Mouse (Mus musculus): Measurements from ENCODE around the gene Llph. TPM values are rescaled to one million over a fixed set of nuclear protein-coding genes. Genes with fewer than 3 reads are reported as not detected.

Llph gene
- polyA plus RNA-seq, 1 experiment, result 28.3 TPM

DNA sequence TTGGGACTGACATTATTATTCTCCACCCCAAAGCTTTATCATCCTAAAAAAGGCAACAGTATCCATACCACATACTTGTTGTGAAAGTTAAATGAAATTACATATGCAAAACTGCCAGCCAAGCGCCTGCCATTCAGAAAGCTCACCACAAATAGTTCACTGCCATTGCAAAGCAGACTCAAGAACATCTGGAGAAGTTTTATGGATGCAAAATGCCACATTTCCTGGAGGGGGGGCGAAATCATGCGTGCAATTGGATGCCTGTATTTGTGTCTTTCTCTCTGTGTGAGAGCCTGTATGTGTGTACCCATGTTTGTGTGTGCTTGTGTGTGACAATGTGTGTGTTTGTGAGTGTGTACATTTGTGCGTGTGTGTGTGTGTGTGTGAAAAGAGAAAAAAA is 24.9 kb downstream of the Llph start:
- H3K4me3 ChIP-seq, result no peak overlapping the region
- peaks cover 4% of the 10 kb centered on the region for H3K27me3 ChIP-seq (ENCODE audit: control insufficient read depth, insufficient read depth, insufficient read length)
- TF ChIP-seq MAX (IDR thresholded peaks at IDR 0.05; ENCODE audit: low read depth) (no peak), TCF3 (IDR thresholded peaks at IDR 0.05; ENCODE audit: insufficient read length, low read depth) (no peak)
- H3K79me2 ChIP-seq (ENCODE audit: control insufficient read depth, insufficient read depth), result no peaks in the 10 kb centered on the region
- no peaks in the 10 kb centered on the region for H3K36me3 ChIP-seq (ENCODE audit: control insufficient read depth, insufficient read depth)
- no peak overlapping the region for H3ac ChIP-seq (ENCODE audit: control insufficient read depth, insufficient read length)
- no peak overlapping the region for H3K4me2 ChIP-seq (ENCODE audit: low read depth)

DNA sequence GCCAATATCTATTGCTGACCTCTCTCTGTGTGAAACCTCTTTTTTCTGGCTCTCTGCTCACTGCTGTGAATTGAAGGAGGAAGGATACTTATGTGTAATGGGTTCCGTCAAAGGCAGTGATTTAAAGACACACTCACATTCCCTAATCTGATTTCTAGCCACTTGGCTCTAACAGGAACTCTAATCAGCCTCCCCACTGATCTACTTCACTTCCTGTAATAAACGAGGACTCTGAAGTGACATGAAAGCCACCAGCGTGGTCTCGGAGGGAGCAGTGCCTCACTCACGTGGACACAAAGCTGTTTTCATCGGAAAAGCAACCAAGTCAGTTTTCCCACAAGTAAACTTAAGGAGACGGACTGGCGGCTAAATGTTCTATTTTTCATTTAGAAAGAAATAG is 25.9 kb downstream of the Llph start:
- H3K4me2 ChIP-seq (ENCODE audit: low read depth), result no peak overlapping the region

DNA sequence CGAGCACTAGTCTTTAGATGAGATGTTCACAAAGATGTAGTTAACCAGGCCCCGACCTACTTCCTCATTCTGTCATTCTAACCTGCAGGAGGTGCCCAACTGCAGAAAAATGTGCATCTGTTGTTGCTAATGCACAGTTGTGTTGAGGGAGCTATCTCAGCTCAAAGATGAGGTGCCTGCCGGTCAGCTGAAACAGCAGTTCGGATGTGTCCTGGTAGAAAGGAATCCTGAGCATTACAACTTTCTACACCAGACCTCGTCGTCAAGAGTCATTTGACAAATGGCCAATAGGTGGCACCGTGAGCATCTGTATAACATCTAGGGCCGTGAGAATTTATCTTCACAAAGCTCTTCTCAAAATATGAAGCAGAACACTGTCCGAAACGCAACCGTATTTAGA is 30.4 kb downstream of the Llph start:
- Histone ChIP-seq H3K36me3 (ENCODE audit: control insufficient read depth, insufficient read depth) (no peaks in the 10 kb centered on the region), H3K4me2 (ENCODE audit: low read depth) (no peak overlapping the region), H3K27me3 (ENCODE audit: control insufficient read depth, insufficient read depth, insufficient read length) (no peaks in the 10 kb centered on the region), H3ac (ENCODE audit: control insufficient read depth, insufficient read length) (no peak overlapping the region), H3K79me2 (ENCODE audit: control insufficient read depth, insufficient read depth) (no peaks in the 10 kb centered on the region), H3K4me3 (no peak overlapping the region)
- TF ChIP-seq REST (IDR thresholded peaks at IDR 0.05; ENCODE audit: insufficient read depth, insufficient read length) (no peak), E2F4 (IDR thresholded peaks at IDR 0.05; ENCODE audit: insufficient read depth) (no peak), SRF (IDR thresholded peaks at IDR 0.05; ENCODE audit: control insufficient read depth, insufficient read length, low read depth) (no peak), USF1 (IDR thresholded peaks at IDR 0.05; ENCODE audit: low read depth) (no peak), TCF12 (IDR thresholded peaks at IDR 0.05; ENCODE audit: insufficient read depth, poor library complexity, severe bottlenecking) (no peak), POLR2AphosphoS2 (IDR thresholded peaks at IDR 0.05; ENCODE audit: insufficient read length, low read depth) (no peak), MAX (IDR thresholded peaks at IDR 0.05; ENCODE audit: low read depth) (no peak), MYOG (IDR thresholded peaks at IDR 0.05; ENCODE audit: control insufficient read depth in 1 of 3, insufficient read depth in 1 of 3, insufficient read length in 2 of 3, low read depth in 2 of 3) (no peak)

More for the DNA sequence above, 25.9 kb downstream of the Llph start:
- TF ChIP-seq CEBPB (IDR thresholded peaks at IDR 0.05; ENCODE audit: insufficient read depth, poor library complexity, severe bottlenecking) (no peak), TCF12 (IDR thresholded peaks at IDR 0.05; ENCODE audit: insufficient read depth, poor library complexity, severe bottlenecking) (no peak), REST (IDR thresholded peaks at IDR 0.05; ENCODE audit: insufficient read depth, insufficient read length) (no peak), MYOD1 (IDR thresholded peaks at IDR 0.05; ENCODE audit: control insufficient read depth in 1 of 3, insufficient read length in 2 of 3, low read depth in 2 of 3) (no peak), USF1 (IDR thresholded peaks at IDR 0.05; ENCODE audit: low read depth) (no peak), POLR2A (IDR thresholded peaks at IDR 0.05; ENCODE audit: insufficient read length, low read depth) (no peak), SRF (IDR thresholded peaks at IDR 0.05; ENCODE audit: control insufficient read depth, insufficient read length, low read depth) (no peak), MAX (IDR thresholded peaks at IDR 0.05; ENCODE audit: low read depth) (no peak), E2F4 (IDR thresholded peaks at IDR 0.05; ENCODE audit: insufficient read depth) (no peak), POLR2AphosphoS2 (IDR thresholded peaks at IDR 0.05; ENCODE audit: insufficient read length, low read depth) (no peak), MYOG (IDR thresholded peaks at IDR 0.05; ENCODE audit: control insufficient read depth in 1 of 3, insufficient read depth in 1 of 3, insufficient read length in 2 of 3, low read depth in 2 of 3) (no peak), TCF3 (IDR thresholded peaks at IDR 0.05; ENCODE audit: insufficient read length, low read depth) (no peak)
- Histone ChIP-seq H3K36me3 (ENCODE audit: control insufficient read depth, insufficient read depth) (no peaks in the 10 kb centered on the region), H3K4me3 (no peak overlapping the region), H3K79me2 (ENCODE audit: control insufficient read depth, insufficient read depth) (no peaks in the 10 kb centered on the region), H3K27me3 (ENCODE audit: control insufficient read depth, insufficient read depth, insufficient read length) (no peaks in the 10 kb centered on the region), H3ac (ENCODE audit: control insufficient read depth, insufficient read length) (no peak overlapping the region)

DNA sequence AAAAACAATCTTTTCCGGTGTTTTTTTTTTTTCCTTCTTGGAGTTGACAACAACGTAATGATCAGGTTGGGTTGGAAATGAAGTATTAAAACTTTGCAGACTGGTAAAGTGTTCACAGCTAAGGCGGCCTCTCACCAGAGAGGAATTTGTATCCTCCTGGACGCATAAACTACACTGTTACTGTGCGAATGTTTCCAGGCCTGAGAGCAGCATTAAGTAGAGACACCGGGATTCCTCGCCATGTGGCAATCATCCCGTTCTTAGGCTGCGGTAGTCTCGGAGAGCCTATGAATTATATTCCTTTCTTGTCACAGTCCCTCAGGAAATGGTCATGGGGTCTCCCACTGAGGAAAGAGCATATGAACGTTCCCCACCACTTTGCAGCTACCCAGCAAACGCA is 40.9 kb downstream of the Llph start:
- Histone ChIP-seq H3K27me3 (ENCODE audit: control insufficient read depth, insufficient read depth, insufficient read length) (no peaks in the 10 kb centered on the region), H3K79me2 (ENCODE audit: control insufficient read depth, insufficient read depth) (no peaks in the 10 kb centered on the region), H3K4me2 (ENCODE audit: low read depth) (no peak overlapping the region), H3ac (ENCODE audit: control insufficient read depth, insufficient read length) (no peak overlapping the region), H3K4me3 (no peak overlapping the region), H3K36me3 (ENCODE audit: control insufficient read depth, insufficient read depth) (no peaks in the 10 kb centered on the region)
- no peak for TF ChIP-seq TCF12 (IDR thresholded peaks at IDR 0.05; ENCODE audit: insufficient read depth, poor library complexity, severe bottlenecking)
- no peak for TF ChIP-seq TCF3 (IDR thresholded peaks at IDR 0.05; ENCODE audit: insufficient read length, low read depth)
- TF ChIP-seq MAX (IDR thresholded peaks at IDR 0.05; ENCODE audit: low read depth), result no peak
- no peak for TF ChIP-seq REST (IDR thresholded peaks at IDR 0.05; ENCODE audit: insufficient read depth, insufficient read length)
- no peak for TF ChIP-seq POLR2AphosphoS2 (IDR thresholded peaks at IDR 0.05; ENCODE audit: insufficient read length, low read depth)
- no peak for TF ChIP-seq MYOD1 (IDR thresholded peaks at IDR 0.05; ENCODE audit: control insufficient read depth in 1 of 3, insufficient read length in 2 of 3, low read depth in 2 of 3)
- no peak for TF ChIP-seq E2F4 (IDR thresholded peaks at IDR 0.05; ENCODE audit: insufficient read depth)
- TF ChIP-seq MYOG (IDR thresholded peaks at IDR 0.05; ENCODE audit: control insufficient read depth in 1 of 3, insufficient read depth in 1 of 3, insufficient read length in 2 of 3, low read depth in 2 of 3), result no peak
- no peak for TF ChIP-seq SRF (IDR thresholded peaks at IDR 0.05; ENCODE audit: control insufficient read depth, insufficient read length, low read depth)
- no peak for TF ChIP-seq USF1 (IDR thresholded peaks at IDR 0.05; ENCODE audit: low read depth)
- TF ChIP-seq CEBPB (IDR thresholded peaks at IDR 0.05; ENCODE audit: insufficient read depth, poor library complexity, severe bottlenecking), result no peak
- no peak for TF ChIP-seq POLR2A (IDR thresholded peaks at IDR 0.05; ENCODE audit: insufficient read length, low read depth)

DNA sequence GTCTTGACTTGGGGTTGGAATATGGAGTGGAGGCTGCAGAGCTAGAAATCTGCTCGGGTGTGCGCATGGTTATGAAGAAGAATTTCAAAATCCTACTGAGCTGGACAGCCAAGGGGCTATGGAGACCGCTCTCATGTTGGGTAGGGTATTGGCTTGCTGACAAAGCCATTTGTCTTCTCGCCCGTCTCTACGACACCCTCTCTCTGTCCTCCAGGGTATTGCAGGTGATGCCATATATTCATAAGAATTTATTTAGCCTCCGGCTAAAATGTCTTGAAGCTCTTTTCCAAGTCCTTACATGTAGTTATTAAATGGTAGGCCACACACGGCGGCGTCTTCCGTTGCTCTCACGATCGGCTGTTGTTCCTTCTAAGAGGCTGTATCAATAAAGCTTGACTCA is 43.1 kb downstream of the Llph start:
- Histone ChIP-seq H3K36me3 (ENCODE audit: control insufficient read depth, insufficient read depth) (no peaks in the 10 kb centered on the region), H3ac (ENCODE audit: control insufficient read depth, insufficient read length) (no peak overlapping the region), H3K27me3 (ENCODE audit: control insufficient read depth, insufficient read depth, insufficient read length) (no peaks in the 10 kb centered on the region), H3K79me2 (ENCODE audit: control insufficient read depth, insufficient read depth) (no peaks in the 10 kb centered on the region), H3K4me2 (ENCODE audit: low read depth) (no peak overlapping the region), H3K4me3 (no peak overlapping the region)
- TF ChIP-seq MYOD1 (IDR thresholded peaks at IDR 0.05; ENCODE audit: control insufficient read depth in 1 of 3, insufficient read length in 2 of 3, low read depth in 2 of 3) (no peak), MYOG (IDR thresholded peaks at IDR 0.05; ENCODE audit: control insufficient read depth in 1 of 3, insufficient read depth in 1 of 3, insufficient read length in 2 of 3, low read depth in 2 of 3) (no peak), SRF (IDR thresholded peaks at IDR 0.05; ENCODE audit: control insufficient read depth, insufficient read length, low read depth) (no peak), POLR2A (IDR thresholded peaks at IDR 0.05; ENCODE audit: insufficient read length, low read depth) (no peak), CEBPB (IDR thresholded peaks at IDR 0.05; ENCODE audit: insufficient read depth, poor library complexity, severe bottlenecking) (no peak), E2F4 (IDR thresholded peaks at IDR 0.05; ENCODE audit: insufficient read depth) (no peak), TCF12 (IDR thresholded peaks at IDR 0.05; ENCODE audit: insufficient read depth, poor library complexity, severe bottlenecking) (no peak), REST (IDR thresholded peaks at IDR 0.05; ENCODE audit: insufficient read depth, insufficient read length) (no peak), POLR2AphosphoS2 (IDR thresholded peaks at IDR 0.05; ENCODE audit: insufficient read length, low read depth) (no peak), MAX (IDR thresholded peaks at IDR 0.05; ENCODE audit: low read depth) (no peak), TCF3 (IDR thresholded peaks at IDR 0.05; ENCODE audit: insufficient read length, low read depth) (no peak), USF1 (IDR thresholded peaks at IDR 0.05; ENCODE audit: low read depth) (no peak)
